Mouse (Mus musculus) v-Abl transformed pro-B cells (cell line): ENCODE data around the gene Fermt1.

Experiments used
- in situ Hi-C, 2 experiments: fragments of 400-800 bp; cut with MboI; formaldehyde crosslinking; loops; one replicate each; pipeline ENCODE4 v1.15.1; 2025; ENCODE audit not compliant: unreplicated experiment in 2 of 2

Gene Fermt1

GRCm38 (mm10) chr2:132945326-132946207 is at the start of gene Fermt1:
Gene Fermt1, minus strand, starts transcription at chr2:132945906.
- in situ Hi-C loops, result no loop called here

- in situ Hi-C loops, result no loop called here
These were observed 47.2 kb upstream of the Fermt1 start for GRCm38 (mm10) chr2:132992659-132993531.

DNA sequence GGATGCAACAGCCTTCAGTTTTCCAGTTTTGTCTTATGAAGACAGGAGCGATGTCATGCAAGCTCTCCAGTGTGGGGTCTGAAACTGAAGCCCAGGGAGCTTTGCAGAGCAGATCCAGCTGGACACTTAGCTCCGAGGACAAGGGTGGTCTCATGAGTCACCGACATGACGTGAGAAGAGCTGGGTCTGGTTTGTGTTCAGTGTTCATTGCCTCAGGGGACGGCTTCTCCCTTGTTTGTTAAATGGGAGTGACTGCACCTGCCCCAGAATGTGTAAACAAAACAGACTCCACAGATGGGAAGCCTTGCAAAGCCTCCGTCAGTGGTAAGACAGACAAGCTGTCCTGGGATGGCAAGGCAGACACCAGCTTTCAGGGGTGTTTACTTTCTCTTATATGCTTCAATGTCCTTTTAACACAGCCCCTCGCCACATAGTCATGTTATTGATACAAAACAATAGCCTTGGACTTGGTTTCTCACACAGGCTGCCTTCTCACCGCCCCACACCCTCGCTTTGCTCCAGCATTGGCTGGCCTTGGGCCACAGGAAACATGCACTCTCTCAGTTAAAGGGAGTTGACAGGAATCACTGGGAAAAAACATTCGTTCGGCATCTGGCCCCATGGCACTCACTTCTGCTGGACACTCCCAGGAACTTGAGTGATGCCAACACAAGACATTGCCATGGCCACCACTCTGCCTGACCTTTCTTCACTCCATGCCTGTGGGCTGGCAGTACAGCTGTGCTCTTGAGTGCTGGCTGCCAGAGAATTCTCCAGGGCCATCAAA is 44.3 kb upstream of the Fermt1 start:
- in situ Hi-C loops, result no loop called here

DNA sequence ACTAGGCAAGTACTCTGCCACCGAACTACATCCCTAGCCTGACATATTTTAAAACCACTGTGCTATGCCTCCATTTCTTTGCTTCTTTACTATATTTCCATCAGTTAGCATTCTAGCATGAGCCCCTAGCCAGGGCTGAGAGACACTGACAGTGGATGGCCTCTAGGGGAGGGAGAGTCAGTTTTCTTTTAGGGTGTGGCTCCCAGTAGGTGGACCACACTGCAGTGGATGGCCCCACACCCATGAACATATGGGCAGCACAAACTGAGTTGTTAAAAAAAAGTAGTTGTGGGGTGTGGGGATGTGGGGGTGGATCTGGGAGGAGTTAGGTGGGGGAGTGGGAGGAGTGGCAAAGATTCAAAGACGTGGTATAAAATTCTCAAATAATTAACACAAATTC is 27.6 kb upstream of the Fermt1 start:
- in situ Hi-C loops, result no loop called here

DNA sequence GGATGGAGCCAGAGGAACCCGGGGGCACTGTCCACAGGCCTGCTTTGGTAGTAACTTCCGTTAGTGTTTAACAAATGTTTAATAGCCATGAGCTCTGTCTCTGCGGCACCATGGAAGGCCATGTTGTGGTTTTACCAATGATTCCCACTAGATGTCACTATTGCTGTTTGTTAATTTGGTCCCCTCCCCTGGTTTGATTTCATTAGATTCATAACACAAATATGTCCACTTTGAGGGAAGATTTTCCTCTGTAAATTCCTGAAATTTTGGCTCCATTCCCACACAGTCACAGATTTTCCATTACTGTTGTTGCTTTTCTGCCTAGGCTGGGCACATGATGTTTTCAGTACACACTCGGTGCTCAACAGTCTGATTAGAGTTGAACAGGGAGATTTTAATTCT is 25.1 kb upstream of the Fermt1 start:
- in situ Hi-C loops, result no loop called here

- in situ Hi-C loops, result no loop called here
These were observed 12.1 kb upstream of the Fermt1 start for GRCm38 (mm10) chr2:132957786-132958185.

GRCm38 (mm10) chr2:132952197-132952596 is 6.5 kb upstream of the Fermt1 start:
- in situ Hi-C loops, result no loop called here

DNA sequence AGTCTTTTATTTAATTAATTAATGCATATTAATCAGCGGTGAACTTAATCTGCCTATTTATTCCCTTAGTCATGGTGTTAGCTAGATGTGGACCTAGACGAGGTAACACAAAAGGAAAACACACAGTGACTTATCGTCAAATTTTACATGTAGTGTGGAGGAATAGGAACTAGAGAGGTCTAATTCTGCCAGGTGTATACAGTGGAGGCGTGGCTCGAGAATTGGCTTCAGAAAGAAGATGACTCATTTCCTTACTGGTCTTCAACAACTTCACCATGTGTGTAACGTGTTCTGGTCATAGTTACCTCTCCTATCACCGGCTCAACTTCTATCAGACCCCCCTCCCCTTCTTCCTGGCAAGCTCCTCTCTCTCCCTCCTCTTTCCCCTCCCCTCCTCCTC is 2.5 kb upstream of the Fermt1 start:
- in situ Hi-C loops, result no loop called here

DNA sequence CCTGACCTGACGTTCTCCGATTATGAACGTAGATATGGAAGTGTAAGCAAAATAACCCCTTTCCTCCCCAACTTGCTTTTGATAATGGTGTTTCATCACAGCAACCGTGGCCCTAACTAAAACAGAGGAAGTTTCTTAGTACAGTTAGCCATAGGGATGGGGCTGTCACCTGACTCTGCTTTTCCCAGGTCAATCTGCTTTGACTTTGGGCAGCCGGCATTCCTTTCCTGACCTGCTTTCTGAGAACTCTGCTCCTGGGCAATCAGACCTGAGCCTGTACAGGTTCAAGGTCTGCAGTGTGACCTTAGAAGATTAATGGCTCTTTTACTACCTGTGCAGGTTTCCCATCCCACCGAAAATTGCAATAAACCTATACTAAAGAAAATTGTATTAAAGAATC is 1.3 kb upstream of the Fermt1 start:
- in situ Hi-C loops, result no loop called here

- in situ Hi-C loops, result no loop called here
These were observed 888 bp downstream of the Fermt1 start for GRCm38 (mm10) chr2:132944711-132945325.

- in situ Hi-C loops, result no loop called here
These were observed 1.7 kb downstream of the Fermt1 start for GRCm38 (mm10) chr2:132943997-132944396.

DNA sequence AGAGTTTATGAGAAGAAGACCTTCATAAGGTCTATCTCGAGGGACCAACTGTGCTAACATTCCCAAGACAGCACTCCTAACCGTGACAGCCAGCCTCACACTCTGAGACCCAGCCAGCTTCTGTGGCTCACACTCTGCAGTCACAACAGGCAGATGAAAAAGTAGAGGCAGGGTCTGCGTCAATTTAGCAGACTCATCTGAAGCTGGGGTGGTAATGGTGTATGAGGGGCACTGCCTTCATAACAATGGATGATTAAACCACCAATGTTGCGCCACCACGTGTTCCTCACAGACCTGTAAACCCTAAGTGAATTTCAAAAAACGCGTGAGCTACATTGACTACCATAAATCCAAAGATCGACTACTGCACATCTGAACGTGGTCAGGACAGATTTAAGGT is 2.1 kb downstream of the Fermt1 start:
- in situ Hi-C loops, result no loop called here

- in situ Hi-C loops, result no loop called here
These were observed 6.7 kb downstream of the Fermt1 start for GRCm38 (mm10) chr2:132939056-132939455.

DNA sequence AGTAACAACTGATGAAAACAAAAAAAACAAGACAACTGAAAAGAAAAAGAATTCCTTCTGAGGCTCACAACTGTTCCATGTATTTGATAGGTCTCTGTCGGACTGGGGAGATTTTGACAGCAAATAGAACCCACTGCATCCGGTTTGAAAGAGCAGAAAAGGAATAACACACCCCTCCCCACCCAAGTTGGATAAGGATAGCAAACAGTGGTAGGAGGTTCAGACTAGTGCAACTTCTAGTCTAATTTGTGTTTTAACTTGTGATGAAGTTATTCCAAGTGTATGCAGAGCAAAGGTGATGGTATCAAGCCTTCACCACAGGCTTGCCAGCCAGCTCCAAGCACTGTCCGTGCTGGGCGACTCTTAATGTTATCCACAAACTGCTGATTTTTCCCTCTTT is 9.5 kb downstream of the Fermt1 start:
- in situ Hi-C loops, result no loop called here

DNA sequence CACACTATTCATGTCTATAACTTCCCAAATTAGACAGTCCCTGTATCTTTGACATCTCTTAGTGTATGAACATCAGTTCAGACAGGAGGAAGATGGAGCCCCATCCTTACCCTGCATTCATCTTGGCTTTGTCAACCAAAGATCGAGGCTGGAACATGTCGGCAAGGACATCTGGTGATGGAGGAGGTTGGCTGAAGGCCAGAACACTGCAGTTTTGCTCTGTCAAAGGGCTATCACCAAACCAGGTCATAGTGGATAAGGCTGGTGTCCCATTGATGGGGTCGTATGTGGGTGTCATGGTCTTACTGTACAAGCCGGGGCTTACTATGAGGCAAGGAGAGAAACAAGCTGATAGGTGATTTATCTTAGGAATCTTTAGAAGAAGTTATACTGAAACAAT is 11.0 kb downstream of the Fermt1 start:
- in situ Hi-C loops, result no loop called here

GRCm38 (mm10) chr2:132934142-132934541 is 11.6 kb downstream of the Fermt1 start:
- in situ Hi-C loops, result no loop called here

GRCm38 (mm10) chr2:132928999-132929398 is 16.7 kb downstream of the Fermt1 start:
- in situ Hi-C loops, result no loop called here

DNA sequence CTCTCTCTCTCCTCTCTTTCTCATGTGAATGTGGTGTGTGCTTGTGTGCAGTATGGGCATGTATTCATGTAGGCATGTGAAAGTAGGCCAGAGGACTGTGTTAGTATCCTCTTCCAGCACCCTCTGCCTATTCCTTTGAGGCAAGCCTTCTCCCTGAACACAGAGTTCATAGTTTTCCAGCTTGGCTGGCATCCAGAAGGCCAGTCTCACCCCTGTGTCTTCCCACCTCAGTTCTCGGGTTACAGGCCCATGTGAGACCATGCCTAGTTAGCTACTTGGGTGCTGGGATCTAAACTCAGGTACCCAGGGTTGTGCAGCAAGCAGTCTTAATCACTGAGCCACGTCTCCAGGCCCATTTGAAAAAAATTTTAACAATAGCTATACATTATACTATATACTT is 17.8 kb downstream of the Fermt1 start:
- in situ Hi-C loops, result no loop called here

DNA sequence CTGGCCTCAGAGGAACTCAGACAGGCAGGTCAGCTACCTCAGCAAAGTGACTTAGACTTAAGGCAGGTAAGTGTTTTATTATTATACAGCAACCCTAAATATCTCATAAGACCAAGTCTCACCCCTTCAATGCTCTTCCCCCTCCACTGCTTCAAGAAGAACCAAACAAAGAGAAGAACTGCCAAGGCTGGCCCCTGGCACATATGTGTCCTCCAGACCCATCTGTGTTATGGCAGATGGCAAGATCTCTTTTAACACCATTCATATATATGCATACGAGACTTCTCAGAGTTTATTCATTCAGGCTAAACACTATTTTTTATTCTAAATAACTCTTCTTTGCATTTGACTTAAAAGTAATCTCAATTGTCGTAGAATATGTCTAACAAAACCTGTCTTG is 18.4 kb downstream of the Fermt1 start:
- in situ Hi-C loops, result no loop called here
